Mouse (Mus musculus): Measurements from ENCODE around the gene Wnt11.

DNA sequence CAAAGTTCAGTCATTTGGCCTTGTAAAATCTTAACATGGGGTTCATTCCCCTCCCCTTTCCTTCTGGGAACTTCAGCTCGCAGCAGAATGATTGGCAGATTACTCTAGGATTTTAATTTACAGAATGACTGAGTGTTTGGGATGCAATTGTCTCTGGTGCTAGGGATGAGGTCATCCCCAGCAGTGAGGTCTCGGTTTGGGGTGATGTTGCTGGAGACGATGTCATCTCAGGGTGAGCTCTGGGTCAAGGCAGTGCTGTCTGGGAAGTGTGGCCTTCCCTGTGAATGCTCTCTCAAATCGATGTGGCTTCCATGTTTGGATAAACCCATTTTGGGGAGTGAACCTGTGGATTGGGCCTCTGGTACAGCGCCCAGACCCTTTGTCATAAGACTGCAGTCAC lies 41.1 kb upstream of the Wnt11 start:
- TF ChIP-seq POLR2A (IDR thresholded peaks at IDR 0.05; ENCODE audit: insufficient read depth, low read depth, low read length) (no peak), CTCF (IDR thresholded peaks at IDR 0.05; ENCODE audit: insufficient read depth, low read depth, low read length) (no peak)

Measured in olfactory bulb, adult 2 months (tissue).